Mouse (Mus musculus) megakaryocyte, embryonic 14.5 days (primary cell): Measurements from ENCODE around the gene Grm5. TPM values are rescaled to one million over a fixed set of nuclear protein-coding genes. Genes with fewer than 3 reads are reported as not detected.

Experiments
- H3K27me3 ChIP-seq: replicated peaks from 2 replicates; pipeline ENCODE3; 2012; ENCODE audit warnings: inconsistent platforms
- H3K36me3 ChIP-seq: replicated peaks from 2 replicates; pipeline ENCODE3; 2012; ENCODE audit warnings: low read length, inconsistent platforms, mixed read lengths
- H3K4me1 ChIP-seq: 2 replicates; pipeline ENCODE4 v1.6.1; 2012; ENCODE audit warnings: inconsistent platforms
- H3K4me3 ChIP-seq: replicated peaks from 2 replicates; pipeline ENCODE3; 2012; ENCODE audit warnings: moderate library complexity, mild to moderate bottlenecking, inconsistent platforms
- H3K9me3 ChIP-seq: 2 replicates; pipeline ENCODE4 v1.6.1; 2012; ENCODE audit warnings: inconsistent platforms
- FLI1 ChIP-seq: IDR thresholded peaks from 2 replicates; pipeline ENCODE4 v1.6.1; 2012; ENCODE audit warnings: low read length, inconsistent platforms, mixed read lengths
- GATA1 ChIP-seq: IDR thresholded peaks from 3 replicates; pipeline ENCODE4 v1.6.1; 2012; ENCODE audit warnings: mixed read lengths, low read length, inconsistent platforms, borderline replicate concordance
- polyA plus RNA-seq: library from polyadenylated mRNA; stranded (reverse); fragments of >175 nt; gene quantifications from 2 replicates; pipeline ENCODE4 v1.2.3, GENCODE M21; 2012; ENCODE audit warnings: low replicate concordance; ENCODE audit not compliant: insufficient read depth

The Grm5 gene
- polyA plus RNA-seq, 1 experiment, result not detected

DNA sequence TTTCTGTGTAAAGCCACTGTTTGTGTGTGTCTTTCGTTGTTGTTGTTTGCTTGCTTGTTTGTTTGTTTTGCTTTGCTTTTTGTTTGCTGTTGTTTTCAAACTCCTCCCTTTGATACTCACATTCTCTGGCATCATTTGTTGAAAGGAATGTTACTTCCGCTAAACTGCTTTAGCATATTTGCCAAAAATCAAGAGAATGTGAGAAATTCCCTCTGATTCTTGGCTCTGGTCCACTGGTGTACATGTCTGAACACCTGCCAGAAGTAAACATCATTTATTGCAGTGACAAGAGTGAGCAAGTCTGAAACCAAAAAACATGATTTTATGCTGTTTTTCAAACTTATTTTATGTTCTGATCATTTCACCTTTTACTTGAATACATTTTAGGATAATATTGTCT lies 80.1 kb downstream of the Grm5 start:
- H3K27me3 ChIP-seq, result no peaks in the 10 kb centered on the region
- H3K36me3 ChIP-seq, result no peaks in the 10 kb centered on the region
- peaks cover 12% of the 10 kb centered on the region; the same call in 1 of the 2 replicates for H3K9me3 ChIP-seq
- no peaks in the 10 kb centered on the region for H3K4me1 ChIP-seq
- H3K4me3 ChIP-seq, result no peak overlapping the region
- TF ChIP-seq FLI1 (no peak), GATA1 (no peak)

GRCm38 (mm10) chr7:87716393-87716792 lies 132.4 kb downstream of the Grm5 start:
- no peak for TF ChIP-seq GATA1
- no peak for TF ChIP-seq FLI1
- no peaks in the 10 kb centered on the region for H3K4me1 ChIP-seq
- no peaks in the 10 kb centered on the region for H3K36me3 ChIP-seq
- no peaks in the 10 kb centered on the region for H3K27me3 ChIP-seq
- no peaks in the 10 kb centered on the region for H3K9me3 ChIP-seq
- no peak overlapping the region for H3K4me3 ChIP-seq

- no peaks in the 10 kb centered on the region for H3K36me3 ChIP-seq
- H3K4me3 ChIP-seq, result no peak overlapping the region
- no peaks in the 10 kb centered on the region for H3K27me3 ChIP-seq
- no peaks in the 10 kb centered on the region for H3K4me1 ChIP-seq
- TF ChIP-seq FLI1 (no peak), GATA1 (no peak)
- no peaks in the 10 kb centered on the region for H3K9me3 ChIP-seq
Measured at GRCm38 (mm10) chr7:87718631-87719030, 134.7 kb downstream of the Grm5 start.

- Histone ChIP-seq H3K4me1 (no peaks in the 10 kb centered on the region), H3K4me3 (no peak overlapping the region), H3K36me3 (no peaks in the 10 kb centered on the region), H3K9me3 (no peaks in the 10 kb centered on the region), H3K27me3 (no peaks in the 10 kb centered on the region)
- TF ChIP-seq FLI1, result no peak
- TF ChIP-seq GATA1, result no peak
Measured at GRCm38 (mm10) chr7:87734511-87734910, 150.5 kb downstream of the Grm5 start.

DNA sequence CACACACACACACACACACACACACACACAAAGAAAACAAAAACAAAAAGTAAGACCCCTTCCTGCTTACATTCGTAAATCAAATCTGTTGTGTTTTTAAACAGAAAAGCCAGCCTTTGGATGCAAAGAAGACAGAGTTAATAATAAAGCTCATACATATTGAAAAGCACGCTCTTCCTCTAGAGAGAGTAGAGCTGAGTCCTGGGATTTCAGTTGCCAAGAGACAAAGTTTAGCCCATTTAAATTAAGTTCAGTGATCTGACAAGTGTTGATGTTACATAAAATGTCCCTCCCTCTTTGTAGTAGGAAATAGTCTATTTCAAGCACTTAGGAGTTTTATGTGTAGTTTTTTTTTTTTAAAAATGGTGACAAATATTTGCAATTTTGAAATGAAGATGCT lies 178.0 kb downstream of the Grm5 start:
- Histone ChIP-seq H3K4me3 (no peak overlapping the region), H3K9me3 (no peaks in the 10 kb centered on the region)

DNA sequence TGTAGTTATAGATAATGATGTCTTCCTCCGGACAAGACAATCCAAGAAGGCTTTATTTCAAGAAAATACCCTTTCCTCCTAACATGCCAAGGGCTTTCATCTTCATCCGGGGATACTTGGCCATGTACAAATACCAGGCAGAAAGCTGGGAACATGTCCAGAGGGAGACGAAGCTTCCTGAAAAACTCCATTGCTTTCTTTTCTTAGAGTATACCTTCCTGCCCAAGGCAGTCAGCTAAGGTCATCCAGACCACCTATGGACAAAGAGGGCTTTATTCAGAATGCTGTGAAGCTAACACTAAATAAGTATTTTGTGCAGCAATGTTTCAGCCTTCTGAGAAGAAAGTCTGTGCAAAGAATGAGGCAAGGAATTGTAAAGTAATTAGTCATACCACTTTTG lies 178.4 kb downstream of the Grm5 start:
- Histone ChIP-seq H3K27me3 (no peaks in the 10 kb centered on the region), H3K9me3 (no peaks in the 10 kb centered on the region), H3K4me3 (no peak overlapping the region), H3K36me3 (no peaks in the 10 kb centered on the region), H3K4me1 (no peaks in the 10 kb centered on the region)
- TF ChIP-seq FLI1 (no peak), GATA1 (no peak)

More for the DNA sequence above, 178.0 kb downstream of the Grm5 start:
- Histone ChIP-seq H3K36me3 (no peaks in the 10 kb centered on the region), H3K4me1 (no peaks in the 10 kb centered on the region), H3K27me3 (no peaks in the 10 kb centered on the region)
- TF ChIP-seq GATA1 (no peak), FLI1 (no peak)

- TF ChIP-seq FLI1 (no peak), GATA1 (no peak)
- H3K36me3 ChIP-seq, result no peaks in the 10 kb centered on the region
- H3K4me1 ChIP-seq, result no peaks in the 10 kb centered on the region
- H3K27me3 ChIP-seq, result no peaks in the 10 kb centered on the region
- no peaks in the 10 kb centered on the region for H3K9me3 ChIP-seq
- H3K4me3 ChIP-seq, result no peak overlapping the region
Measured at GRCm38 (mm10) chr7:87787560-87787959, 203.6 kb downstream of the Grm5 start.

- no peaks in the 10 kb centered on the region for H3K4me1 ChIP-seq
Measured at GRCm38 (mm10) chr7:87788963-87789362, 205.0 kb downstream of the Grm5 start.

DNA sequence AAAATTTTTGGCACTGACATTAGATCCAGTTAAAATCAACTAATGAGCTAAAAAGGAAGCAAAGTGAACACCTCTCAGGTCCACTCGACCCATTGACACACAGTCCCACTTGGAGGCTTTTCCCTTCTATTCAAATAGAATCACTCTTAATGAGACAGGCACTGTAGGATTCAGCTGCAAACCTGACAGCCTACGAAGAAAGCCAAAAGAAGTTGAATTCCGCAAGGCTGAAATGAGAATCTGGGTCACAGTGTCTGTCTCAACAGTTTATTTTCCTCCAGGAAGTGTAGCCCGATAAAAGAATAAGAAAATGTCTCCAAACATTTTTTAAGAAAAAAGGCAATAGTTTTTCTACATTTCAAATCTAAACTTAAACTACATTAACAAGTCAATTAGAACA lies 209.9 kb downstream of the Grm5 start:
- TF ChIP-seq GATA1 (no peak), FLI1 (no peak)
- Histone ChIP-seq H3K4me3 (no peak overlapping the region), H3K27me3 (no peaks in the 10 kb centered on the region), H3K9me3 (peaks cover 4% of the 10 kb centered on the region; the same call in 1 of the 2 replicates), H3K36me3 (no peaks in the 10 kb centered on the region), H3K4me1 (no peaks in the 10 kb centered on the region)

More at GRCm38 (mm10) chr7:87788963-87789362, 205.0 kb downstream of the Grm5 start:
- no peak for TF ChIP-seq GATA1
- no peak for TF ChIP-seq FLI1
- no peak overlapping the region for H3K4me3 ChIP-seq
- no peaks in the 10 kb centered on the region for H3K36me3 ChIP-seq
- H3K27me3 ChIP-seq, result no peaks in the 10 kb centered on the region
- no peaks in the 10 kb centered on the region for H3K9me3 ChIP-seq

DNA sequence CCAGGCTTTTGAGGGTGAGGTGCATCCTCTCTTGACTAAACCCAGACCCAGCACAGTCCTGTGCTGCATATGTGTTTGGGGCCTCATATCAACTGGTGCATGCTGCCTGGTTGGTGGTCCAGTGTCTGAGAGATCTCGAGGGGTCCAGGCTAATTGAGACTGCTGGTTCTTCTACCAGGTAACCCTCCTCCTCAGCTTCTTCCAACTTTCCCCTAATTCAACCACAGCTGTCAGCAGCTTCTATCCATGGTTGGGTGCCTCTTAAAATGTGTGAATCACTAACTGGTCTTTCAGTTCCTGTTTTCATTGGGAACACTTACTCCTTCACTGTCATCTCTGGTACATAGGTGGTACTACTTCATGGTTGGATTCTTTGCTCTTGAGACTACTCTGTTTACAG lies 240.9 kb downstream of the Grm5 start:
- Histone ChIP-seq H3K36me3 (no peaks in the 10 kb centered on the region), H3K4me3 (no peak overlapping the region), H3K9me3 (no peaks in the 10 kb centered on the region), H3K27me3 (no peaks in the 10 kb centered on the region), H3K4me1 (no peaks in the 10 kb centered on the region)
- no peak for TF ChIP-seq FLI1

- Histone ChIP-seq H3K4me3 (no peak overlapping the region), H3K27me3 (no peaks in the 10 kb centered on the region), H3K4me1 (no peaks in the 10 kb centered on the region), H3K36me3 (no peaks in the 10 kb centered on the region), H3K9me3 (no peaks in the 10 kb centered on the region)
- no peak for TF ChIP-seq FLI1
- TF ChIP-seq GATA1, result no peak
Measured at GRCm38 (mm10) chr7:87834669-87835068, 250.7 kb downstream of the Grm5 start.
